Mouse (Mus musculus) neural tube, embryonic 10.5 days (tissue): ENCODE data around the gene Snx21.
A peak's percentile ranks its signal among the peaks of the same experiment; 100 is the strongest.

ENCODE experiments used
- DNase-seq: peaks from one replicate; pipeline ENCODE4 v3.0.0-alpha.2; 2017; ENCODE audit warnings: low spot score; ENCODE audit errors: extremely low spot score

Gene Snx21

GRCm38 (mm10) chr2:164828437-164828836, 42.8 kb downstream of the Snx21 start, which contains the start of gene Spata25:
TSS of gene Spata25 (minus strand) at chr2:164828537.
- DNase-seq = no peak

- no peak for DNase-seq
Measured at GRCm38 (mm10) chr2:164829090-164829489, 43.5 kb downstream of the Snx21 start.

DNA sequence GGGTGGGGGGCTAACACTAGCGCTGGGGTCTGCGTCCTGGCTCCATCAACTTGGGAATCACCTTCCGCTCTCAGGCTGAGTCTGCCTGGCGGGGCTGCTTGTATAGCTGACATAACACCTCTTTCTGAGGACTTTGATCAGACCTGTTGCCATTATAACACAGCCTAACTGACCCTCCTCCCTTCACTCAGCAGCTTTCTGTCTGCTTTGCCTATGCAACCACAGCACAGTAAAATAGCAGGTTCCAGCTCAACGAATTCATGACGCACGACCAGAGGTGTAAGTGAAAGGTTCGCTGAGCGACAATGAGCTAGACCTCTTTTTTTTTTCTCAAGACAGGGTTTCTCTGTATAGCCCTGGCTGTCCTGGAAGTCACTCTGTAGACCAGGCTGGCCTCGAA, 45.4 kb downstream of the Snx21 start:
- no peak for DNase-seq

DNA sequence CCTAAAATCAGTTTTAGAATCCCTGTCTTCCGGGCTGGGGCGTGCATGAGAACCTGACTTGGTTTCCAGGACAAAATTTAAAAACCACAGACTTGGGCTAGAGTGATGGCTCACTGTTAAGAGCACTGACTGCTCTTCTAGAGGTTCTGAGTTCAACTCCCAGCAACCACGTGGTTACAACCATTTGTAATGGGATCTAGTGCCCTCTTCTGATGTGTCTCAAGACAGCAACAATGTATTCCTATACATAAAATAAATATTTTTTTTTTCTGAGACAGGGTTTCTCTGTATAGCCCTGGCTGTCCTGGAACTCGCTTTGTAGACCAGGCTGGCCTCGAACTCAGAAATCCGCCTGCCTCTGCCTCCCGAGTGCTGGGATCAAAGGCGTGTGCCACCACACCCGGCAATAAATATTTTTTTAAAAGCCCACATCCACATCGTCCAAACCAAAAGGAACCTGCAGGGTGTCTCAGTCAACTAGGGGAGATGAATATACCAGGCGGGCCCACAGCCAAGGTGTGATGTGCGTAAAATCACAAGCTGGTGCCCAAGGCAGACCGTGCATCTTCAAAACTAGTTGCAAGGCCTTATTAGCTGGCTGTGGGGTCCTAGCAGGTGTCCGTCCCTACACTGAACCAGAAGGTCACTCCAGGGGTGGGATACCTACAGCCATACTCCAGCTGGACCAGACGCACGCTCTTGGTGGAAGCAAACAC, 46.6 kb downstream of the Snx21 start:
- no peak for DNase-seq

- DNase-seq = peak; percentile 65
Measured at GRCm38 (mm10) chr2:164832748-164833301, 47.2 kb downstream of the Snx21 start, which contains the start of gene Ctsa. TSS of gene Ctsa (plus strand) at chr2:164832873.

DNA sequence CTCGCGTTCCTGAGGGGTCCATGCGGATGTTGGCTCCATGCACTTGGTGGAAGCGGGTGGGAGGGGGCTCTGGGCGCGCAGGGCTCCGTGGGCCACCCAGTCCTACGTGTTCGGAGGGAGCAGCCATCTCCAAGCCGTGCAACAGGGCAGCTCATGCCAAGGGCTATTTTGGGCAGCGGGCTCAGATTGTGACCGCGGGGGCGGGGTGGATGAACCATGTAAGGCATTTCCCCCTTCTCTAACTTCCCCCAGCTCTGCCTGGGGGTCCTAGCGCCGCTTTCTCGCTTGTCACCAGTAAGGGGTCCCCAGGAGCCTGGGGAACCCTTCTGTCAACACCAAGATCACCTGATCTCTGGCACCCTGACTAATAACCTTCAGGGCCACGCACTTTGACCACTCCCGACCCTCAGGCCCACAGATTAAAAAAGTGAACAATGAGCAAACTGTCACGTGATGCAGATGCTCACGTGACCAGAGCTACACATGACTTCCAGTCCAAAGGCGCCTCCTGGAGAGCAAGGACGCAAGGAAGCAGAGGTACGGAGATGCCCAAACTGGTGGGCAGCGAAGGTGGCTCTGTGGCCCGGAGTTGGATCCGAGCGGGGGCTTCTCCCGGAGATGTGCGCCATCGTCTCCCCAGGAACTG, 47.8 kb downstream of the Snx21 start, which contains the start of gene Neurl2:
Gene Neurl2 (minus strand): TSS at position 143 of the 646 bp plus-strand sequence.
- DNase-seq = peak; percentile 98

DNA sequence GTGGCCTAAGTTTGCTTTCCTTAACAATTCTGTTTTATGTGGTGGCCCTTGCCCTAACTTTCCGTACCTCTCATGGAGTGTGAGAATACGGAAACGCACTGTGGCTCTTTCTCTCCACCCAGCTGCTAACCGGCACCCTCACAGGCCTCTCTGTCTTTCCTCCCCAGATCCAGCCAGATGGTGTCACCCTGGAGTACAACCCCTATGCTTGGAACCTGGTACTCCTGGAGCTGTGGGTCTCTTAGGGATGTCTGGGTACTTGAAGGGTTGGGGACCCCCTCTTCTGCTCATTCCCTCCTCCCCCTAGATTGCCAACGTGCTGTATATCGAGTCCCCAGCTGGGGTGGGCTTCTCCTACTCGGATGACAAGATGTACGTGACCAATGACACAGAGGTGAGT, 48.9 kb downstream of the Snx21 start:
- no peak for DNase-seq

DNA sequence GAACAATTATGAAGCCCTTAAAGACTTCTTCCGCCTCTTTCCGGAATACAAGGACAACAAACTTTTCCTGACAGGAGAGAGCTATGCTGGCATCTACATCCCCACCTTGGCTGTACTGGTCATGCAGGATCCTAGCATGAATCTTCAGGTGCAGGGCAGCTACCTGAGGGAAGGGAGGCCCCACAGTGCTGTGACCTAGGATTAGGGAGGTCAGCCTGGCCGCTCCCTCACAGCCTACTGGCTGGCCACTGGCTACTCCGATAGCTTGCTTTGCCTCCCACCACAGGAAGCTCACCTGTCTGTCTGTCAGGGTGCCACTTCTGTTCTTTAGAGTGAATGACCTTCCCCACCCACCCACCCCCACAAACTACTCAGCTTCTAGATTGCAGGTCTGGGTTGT, 49.5 kb downstream of the Snx21 start:
- no peak for DNase-seq
